Mouse (Mus musculus): ENCODE results near the gene Slc31a1. TPM values are rescaled to one million over a fixed set of nuclear protein-coding genes. Genes with fewer than 3 reads are reported as not detected.

The Slc31a1 gene
- polyA plus RNA-seq, 1 experiment from 2014 or later: 46.9 TPM

- Histone ChIP-seq H3K27me3 (ENCODE audit: insufficient read depth, poor library complexity, severe bottlenecking) (no peaks in the 10 kb centered on the region), H3K9me3 (no peaks in the 10 kb centered on the region), H3K4me3 (no peak overlapping the region), H3K4me1 (no peaks in the 10 kb centered on the region), H3K36me3 (peaks cover 33% of the 10 kb centered on the region), H3K27ac (0 out of 2 replicates have a peak overlapping the region, but pooled peaks have one; percentile 56)
- WGBS: 59% methylated on average over 9 of the region's 9 CpGs
- DNase-seq (ENCODE audit: low spot score): no peak
Observed at GRCm38 (mm10) chr4:62347605-62348328, 12.8 kb upstream of the Slc31a1 start.

- Histone ChIP-seq H3K36me3 (peaks cover 31% of the 10 kb centered on the region), H3K9me3 (no peaks in the 10 kb centered on the region), H3K27me3 (ENCODE audit: insufficient read depth, poor library complexity, severe bottlenecking) (no peaks in the 10 kb centered on the region), H3K4me1 (no peaks in the 10 kb centered on the region), H3K4me3 (no peak overlapping the region), H3K27ac (peak overlapping the region; percentile 47)
- 48% methylated on average over 2 of the region's 2 CpGs for WGBS
- DNase-seq (ENCODE audit: low spot score): no peak
Observed at GRCm38 (mm10) chr4:62348329-62348705, 12.2 kb upstream of the Slc31a1 start.

- 87% methylated on average over 2 of the region's 2 CpGs for WGBS
- peaks cover 23% of the 10 kb centered on the region for H3K36me3 ChIP-seq
- no peak for DNase-seq (ENCODE audit: low spot score)
- no peaks in the 10 kb centered on the region for H3K27me3 ChIP-seq (ENCODE audit: insufficient read depth, poor library complexity, severe bottlenecking)
- no peaks in the 10 kb centered on the region for H3K9me3 ChIP-seq
- H3K4me3 ChIP-seq: no peak overlapping the region
- no peak overlapping the region for H3K27ac ChIP-seq
- H3K4me1 ChIP-seq: no peaks in the 10 kb centered on the region
Observed at GRCm38 (mm10) chr4:62349371-62349770, 11.2 kb upstream of the Slc31a1 start.

- H3K9me3 ChIP-seq: no peaks in the 10 kb centered on the region
- H3K27me3 ChIP-seq (ENCODE audit: insufficient read depth, poor library complexity, severe bottlenecking): no peaks in the 10 kb centered on the region
- no peaks in the 10 kb centered on the region for H3K36me3 ChIP-seq
- H3K27ac ChIP-seq: no peak overlapping the region
- H3K4me1 ChIP-seq: peaks cover 7% of the 10 kb centered on the region; the same call in 1 of the 2 replicates
- WGBS: 60% methylated on average over 1 of the region's 1 CpGs
- DNase-seq (ENCODE audit: low spot score): no peak
- no peak overlapping the region for H3K4me3 ChIP-seq
Observed at GRCm38 (mm10) chr4:62357631-62358148, 2.8 kb upstream of the Slc31a1 start.

- H3K4me1 ChIP-seq: peaks cover 7% of the 10 kb centered on the region; the same call in 1 of the 2 replicates
- DNase-seq (ENCODE audit: low spot score): no peak
- H3K27me3 ChIP-seq (ENCODE audit: insufficient read depth, poor library complexity, severe bottlenecking): no peaks in the 10 kb centered on the region
- H3K9me3 ChIP-seq: no peaks in the 10 kb centered on the region
- H3K36me3 ChIP-seq: no peaks in the 10 kb centered on the region
- peak overlapping the region; percentile 86 for H3K4me3 ChIP-seq
- H3K27ac ChIP-seq: peak overlapping the region; percentile 92
- WGBS: 47% methylated on average over 7 of the region's 7 CpGs
Observed at GRCm38 (mm10) chr4:62359256-62359775, 1.2 kb upstream of the Slc31a1 start.

- H3K27me3 ChIP-seq (ENCODE audit: insufficient read depth, poor library complexity, severe bottlenecking): no peaks in the 10 kb centered on the region
- WGBS: under 1% methylated on average over 22 of the region's 22 CpGs
- H3K9me3 ChIP-seq: no peaks in the 10 kb centered on the region
- H3K27ac ChIP-seq: peak overlapping the region; percentile 92
- no peaks in the 10 kb centered on the region for H3K36me3 ChIP-seq
- peak overlapping the region; percentile 86 for H3K4me3 ChIP-seq
- peaks cover 9% of the 10 kb centered on the region; the same call in 1 of the 2 replicates for H3K4me1 ChIP-seq
- DNase-seq (ENCODE audit: low spot score): no peak
Observed at GRCm38 (mm10) chr4:62360805-62361455, 403 bp downstream of the Slc31a1 start.

- no peaks in the 10 kb centered on the region for H3K27me3 ChIP-seq (ENCODE audit: insufficient read depth, poor library complexity, severe bottlenecking)
- 41% methylated on average over 6 of the region's 6 CpGs for WGBS
- peak overlapping the region; percentile 92; the same call in 1 of the 2 replicates for H3K27ac ChIP-seq
- H3K9me3 ChIP-seq: no peaks in the 10 kb centered on the region
- peak overlapping the region; percentile 86 for H3K4me3 ChIP-seq
- DNase-seq (ENCODE audit: low spot score): no peak
- H3K4me1 ChIP-seq: peaks cover 9% of the 10 kb centered on the region; the same call in 1 of the 2 replicates
- H3K36me3 ChIP-seq: no peaks in the 10 kb centered on the region
Observed at GRCm38 (mm10) chr4:62361571-62361970, 1.0 kb downstream of the Slc31a1 start.

- no peak overlapping the region for H3K27ac ChIP-seq
- H3K36me3 ChIP-seq: no peaks in the 10 kb centered on the region
- H3K4me1 ChIP-seq: peaks cover 9% of the 10 kb centered on the region; the same call in 1 of the 2 replicates
- H3K27me3 ChIP-seq (ENCODE audit: insufficient read depth, poor library complexity, severe bottlenecking): no peaks in the 10 kb centered on the region
- DNase-seq (ENCODE audit: low spot score): no peak
- peak overlapping the region; percentile 86 for H3K4me3 ChIP-seq
- no peaks in the 10 kb centered on the region for H3K9me3 ChIP-seq
- WGBS: 91% methylated on average over 1 of the region's 1 CpGs
Observed at GRCm38 (mm10) chr4:62361997-62362396, 1.5 kb downstream of the Slc31a1 start.

- Histone ChIP-seq H3K4me3 (no peak overlapping the region; the same call in 1 of the 2 replicates), H3K36me3 (no peaks in the 10 kb centered on the region), H3K27ac (no peak overlapping the region), H3K27me3 (ENCODE audit: insufficient read depth, poor library complexity, severe bottlenecking) (no peaks in the 10 kb centered on the region), H3K4me1 (peaks cover 9% of the 10 kb centered on the region; the same call in 1 of the 2 replicates), H3K9me3 (no peaks in the 10 kb centered on the region)
- WGBS: 81% methylated on average over 2 of the region's 2 CpGs
- DNase-seq (ENCODE audit: low spot score): no peak
Observed at GRCm38 (mm10) chr4:62362437-62362836, 1.9 kb downstream of the Slc31a1 start.

GRCm38 (mm10) chr4:62364299-62364698 lies 3.8 kb downstream of the Slc31a1 start:
- no peaks in the 10 kb centered on the region for H3K9me3 ChIP-seq
- no peaks in the 10 kb centered on the region for H3K36me3 ChIP-seq
- no peak overlapping the region for H3K27ac ChIP-seq
- no peak overlapping the region for H3K4me3 ChIP-seq
- WGBS: 87% methylated on average over 8 of the region's 8 CpGs
- H3K27me3 ChIP-seq (ENCODE audit: insufficient read depth, poor library complexity, severe bottlenecking): no peaks in the 10 kb centered on the region
- peaks cover 15% of the 10 kb centered on the region for H3K4me1 ChIP-seq
- no peak for DNase-seq (ENCODE audit: low spot score)

GRCm38 (mm10) chr4:62366291-62366690 lies 5.8 kb downstream of the Slc31a1 start:
- no peak for DNase-seq (ENCODE audit: low spot score)
- Histone ChIP-seq H3K27ac (no peak overlapping the region), H3K27me3 (ENCODE audit: insufficient read depth, poor library complexity, severe bottlenecking) (no peaks in the 10 kb centered on the region), H3K9me3 (no peaks in the 10 kb centered on the region), H3K4me3 (no peak overlapping the region), H3K36me3 (no peaks in the 10 kb centered on the region), H3K4me1 (peaks cover 19% of the 10 kb centered on the region)
- 91% methylated on average over 4 of the region's 4 CpGs for WGBS

GRCm38 (mm10) chr4:62367586-62367985 lies 7.1 kb downstream of the Slc31a1 start:
- Histone ChIP-seq H3K4me1 (peaks cover 32% of the 10 kb centered on the region), H3K36me3 (no peaks in the 10 kb centered on the region), H3K9me3 (no peaks in the 10 kb centered on the region), H3K4me3 (no peak overlapping the region), H3K27ac (no peak overlapping the region), H3K27me3 (ENCODE audit: insufficient read depth, poor library complexity, severe bottlenecking) (no peaks in the 10 kb centered on the region)
- no peak for DNase-seq (ENCODE audit: low spot score)
- WGBS: 94% methylated on average over 6 of the region's 6 CpGs

- Histone ChIP-seq H3K27ac (no peak overlapping the region), H3K4me3 (no peak overlapping the region), H3K27me3 (ENCODE audit: insufficient read depth, poor library complexity, severe bottlenecking) (no peaks in the 10 kb centered on the region), H3K9me3 (no peaks in the 10 kb centered on the region), H3K36me3 (no peaks in the 10 kb centered on the region), H3K4me1 (peaks cover 43% of the 10 kb centered on the region)
- DNase-seq (ENCODE audit: low spot score): no peak
- 19% methylated on average over 3 of the region's 3 CpGs for WGBS
Observed at GRCm38 (mm10) chr4:62369091-62369490, 8.6 kb downstream of the Slc31a1 start.

All from heart, embryonic 10.5 days (tissue).